Mouse (Mus musculus) Patski (cell line): ENCODE measurements around the gene Pole2. TPM values are rescaled to one million over a fixed set of nuclear protein-coding genes. Genes with fewer than 3 reads are reported as not detected.

Experiments used
- ATAC-seq: fragments of 100-300 bp; one replicate; pipeline ENCODE4 v1.8.0; 2021
- CTCF ChIA-PET: fragments of 350-600 bp; sonication (Branson Sonifier 250); formaldehyde crosslinking; loops from one replicate; lab custom pipeline; 2022; ENCODE audit warnings: inconsistent platforms; lab: Charles Lee
- POLR2A ChIA-PET: fragments of 350-600 bp; sonication (Branson Sonifier 250); formaldehyde crosslinking; loops from one replicate; lab custom pipeline; 2022; ENCODE audit warnings: antibody characterized with exemption, inconsistent platforms; lab: Charles Lee
- DNase-seq: peaks from one replicate; pipeline ENCODE4 v3.0.0-alpha.2; 2011; ENCODE audit warnings: low read depth, low spot score
- H3K27me3 ChIP-seq: fragments of 371-371 bp; one replicate; pipeline ENCODE4 v1.5.1; 2021
- CTCF ChIP-seq: fragments of 100-300 bp; IDR thresholded peaks from one replicate; pipeline ENCODE4 v1.5.1; 2021
- in situ Hi-C: fragments of 300-500 bp; cut with MboI; formaldehyde crosslinking; loops from 3 replicates; pipeline ENCODE4 v1.11.1; 2018; ENCODE audit warnings: low pct_unique_long_range_greater_than_20kb, mixed read lengths
- polyA plus RNA-seq: library from polyadenylated mRNA; unstranded; gene quantifications from one replicate; pipeline ENCODE4 v1.2.3, GENCODE M21; 2021

Pole2 gene
- polyA plus RNA-seq, 1 experiment from 2014 or later = 6.1 TPM

DNA sequence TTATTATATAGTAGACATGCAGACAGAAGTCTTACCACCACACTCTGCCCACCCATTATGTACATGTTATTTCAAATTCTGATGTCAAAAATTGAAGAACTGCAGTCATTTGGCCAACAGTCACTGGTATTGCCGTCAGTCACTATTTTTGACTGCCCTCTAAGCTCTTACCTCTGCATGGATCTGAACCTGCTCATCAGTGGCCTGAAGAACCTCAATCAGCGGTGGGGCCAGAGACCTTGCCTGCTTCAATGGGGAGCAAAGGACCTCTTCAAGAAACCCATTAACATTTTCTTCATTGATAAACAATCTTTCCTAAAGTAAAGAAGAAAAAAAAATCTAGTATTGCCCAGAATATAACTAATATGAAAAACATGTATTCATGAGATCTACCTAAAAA is 35.4 kb downstream of the Pole2 start:
- DNase-seq (no peak), ATAC-seq (no peak)
- no peak for TF ChIP-seq CTCF
- in situ Hi-C loops = no loop called here
- ChIA-PET CTCF (no interaction called here), POLR2A (no interaction called here)
- no peaks in the 10 kb centered on the region for H3K27me3 ChIP-seq

DNA sequence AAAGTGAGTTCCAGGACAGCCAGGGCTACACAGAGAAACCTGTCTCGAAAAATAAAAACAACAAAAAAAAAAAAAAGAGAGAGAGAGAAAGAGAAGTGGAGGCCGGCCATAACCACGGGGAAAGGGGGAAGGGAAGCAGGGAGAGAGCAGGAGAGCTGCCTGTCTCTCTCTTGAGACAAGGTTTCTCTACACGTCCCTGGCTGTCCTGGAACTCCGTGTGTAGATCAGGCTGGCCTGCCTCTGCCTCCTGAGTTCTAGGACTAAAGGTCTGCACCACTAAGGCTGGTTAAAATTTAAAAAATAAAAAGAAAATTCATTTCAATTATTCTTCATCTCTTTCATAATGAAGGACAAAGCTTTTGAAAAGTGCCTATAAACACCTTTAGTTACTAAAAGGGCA is 36.6 kb downstream of the Pole2 start:
- ATAC-seq = no peak
- in situ Hi-C loops = no loop called here
- no peaks in the 10 kb centered on the region for H3K27me3 ChIP-seq
- no peak for TF ChIP-seq CTCF
- no peak for DNase-seq
- ChIA-PET POLR2A (no interaction called here), CTCF (no interaction called here)

DNA sequence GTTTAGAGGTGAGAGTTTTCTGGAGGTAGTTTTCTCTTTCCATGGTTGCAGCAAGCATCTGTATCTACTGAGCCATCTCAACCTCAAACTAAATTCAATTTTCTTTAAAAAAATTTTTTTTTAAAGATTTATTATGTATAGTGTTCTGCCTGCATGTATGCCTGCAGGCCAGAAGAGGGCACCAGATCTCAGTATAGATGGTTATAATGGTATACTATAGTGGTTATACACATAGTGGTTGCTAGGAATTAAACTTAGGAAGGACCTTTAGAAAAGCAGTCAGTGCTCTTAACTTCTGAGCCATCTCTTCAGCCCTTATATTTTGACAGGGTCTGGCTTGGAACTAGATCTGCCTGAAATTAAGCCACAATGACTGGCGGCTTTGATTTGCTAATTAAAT is 37.5 kb downstream of the Pole2 start:
- POLR2A ChIA-PET = no interaction called here
- CTCF ChIA-PET = no interaction called here

DNA sequence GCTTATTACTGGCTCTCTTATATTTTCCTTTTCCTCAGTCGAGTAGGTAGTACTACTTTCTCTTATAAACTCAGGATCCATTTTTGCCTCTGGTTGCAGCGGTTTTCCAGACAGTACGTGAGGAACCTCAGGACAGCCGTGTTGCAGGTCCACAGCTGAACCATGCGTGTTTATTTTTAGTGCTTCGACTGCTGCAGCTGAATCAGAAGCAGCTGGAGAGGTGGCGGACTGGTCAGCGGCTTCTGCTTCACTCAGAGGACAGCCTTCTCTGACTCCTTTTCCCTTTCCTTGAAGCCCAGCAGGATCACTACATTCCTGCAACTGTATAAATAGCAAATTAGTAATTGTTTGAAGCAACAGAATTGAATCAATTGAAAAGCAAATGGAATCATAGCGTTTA is 37.9 kb downstream of the Pole2 start:
- DNase-seq = no peak

More for the DNA sequence above, 37.5 kb downstream of the Pole2 start:
- TF ChIP-seq CTCF = no peak
- ATAC-seq = no peak
- in situ Hi-C loops = no loop called here
- no peaks in the 10 kb centered on the region for H3K27me3 ChIP-seq
- DNase-seq = no peak

DNA sequence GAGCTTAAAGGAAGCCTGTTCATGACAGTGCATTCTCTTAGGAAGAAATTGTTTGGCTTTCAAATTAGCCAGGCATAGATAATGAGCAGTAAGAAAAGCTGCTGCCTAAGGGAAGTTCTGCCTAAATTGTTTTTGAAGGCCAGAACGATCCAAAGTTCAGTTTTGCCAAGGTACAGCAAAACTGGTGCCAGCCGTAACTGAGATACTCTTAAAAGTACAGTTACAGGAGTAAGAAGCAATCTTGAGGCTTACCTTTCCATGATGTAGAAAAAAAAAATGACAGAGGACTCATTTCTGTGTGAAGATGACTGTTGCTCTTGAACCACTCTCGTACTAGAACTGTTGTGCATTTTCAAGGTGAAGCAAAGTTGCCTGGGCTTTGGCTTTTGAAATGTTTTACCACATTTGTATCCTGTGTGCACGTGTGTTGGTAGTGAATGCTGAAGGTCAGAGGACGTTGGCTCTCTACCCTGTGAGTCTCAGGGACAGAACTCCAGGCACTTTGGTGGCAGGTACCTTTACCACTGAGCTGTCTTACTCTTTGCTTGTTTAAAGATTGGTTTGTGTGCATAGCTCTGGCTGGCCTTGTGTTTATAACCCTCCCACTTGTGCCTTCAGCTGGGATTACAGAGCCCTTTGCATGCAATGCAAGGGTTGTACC is 41.1 kb downstream of the Pole2 start:
- TF ChIP-seq CTCF = no peak
- no peaks in the 10 kb centered on the region for H3K27me3 ChIP-seq
- CTCF ChIA-PET = no interaction called here
- in situ Hi-C loops = no loop called here
- POLR2A ChIA-PET = no interaction called here
- DNase-seq = no peak
- no peak for ATAC-seq

More for the DNA sequence above, 37.9 kb downstream of the Pole2 start:
- no peak for ATAC-seq
- ChIA-PET POLR2A (no interaction called here), CTCF (no interaction called here)
- H3K27me3 ChIP-seq = no peaks in the 10 kb centered on the region
- in situ Hi-C loops = no loop called here
- TF ChIP-seq CTCF = no peak

DNA sequence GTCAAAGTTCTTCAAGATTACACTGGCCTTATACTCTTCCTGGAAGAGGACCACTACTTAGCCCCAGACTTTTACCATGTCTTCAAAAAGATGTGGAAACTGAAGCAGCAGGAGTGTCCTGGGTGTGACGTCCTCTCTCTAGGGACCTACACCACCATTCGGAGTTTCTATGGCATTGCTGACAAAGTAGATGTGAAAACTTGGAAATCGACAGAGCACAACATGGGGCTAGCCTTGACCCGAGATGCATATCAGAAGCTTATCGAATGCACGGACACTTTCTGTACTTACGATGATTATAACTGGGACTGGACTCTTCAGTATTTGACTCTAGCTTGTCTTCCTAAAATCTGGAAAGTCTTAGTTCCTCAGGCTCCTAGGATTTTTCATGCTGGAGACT is 42.6 kb downstream of the Pole2 start:
- ChIA-PET POLR2A (interaction anchor here (1.6 kb wide), 1 partner anchor 12 kb away, joined by 6 read pairs; the partner anchor contains the start of gene Gm49383), CTCF (no interaction called here)
- in situ Hi-C loops = no loop called here
- no peak for TF ChIP-seq CTCF
- H3K27me3 ChIP-seq = no peaks in the 10 kb centered on the region
- no peak for DNase-seq
- no peak for ATAC-seq

DNA sequence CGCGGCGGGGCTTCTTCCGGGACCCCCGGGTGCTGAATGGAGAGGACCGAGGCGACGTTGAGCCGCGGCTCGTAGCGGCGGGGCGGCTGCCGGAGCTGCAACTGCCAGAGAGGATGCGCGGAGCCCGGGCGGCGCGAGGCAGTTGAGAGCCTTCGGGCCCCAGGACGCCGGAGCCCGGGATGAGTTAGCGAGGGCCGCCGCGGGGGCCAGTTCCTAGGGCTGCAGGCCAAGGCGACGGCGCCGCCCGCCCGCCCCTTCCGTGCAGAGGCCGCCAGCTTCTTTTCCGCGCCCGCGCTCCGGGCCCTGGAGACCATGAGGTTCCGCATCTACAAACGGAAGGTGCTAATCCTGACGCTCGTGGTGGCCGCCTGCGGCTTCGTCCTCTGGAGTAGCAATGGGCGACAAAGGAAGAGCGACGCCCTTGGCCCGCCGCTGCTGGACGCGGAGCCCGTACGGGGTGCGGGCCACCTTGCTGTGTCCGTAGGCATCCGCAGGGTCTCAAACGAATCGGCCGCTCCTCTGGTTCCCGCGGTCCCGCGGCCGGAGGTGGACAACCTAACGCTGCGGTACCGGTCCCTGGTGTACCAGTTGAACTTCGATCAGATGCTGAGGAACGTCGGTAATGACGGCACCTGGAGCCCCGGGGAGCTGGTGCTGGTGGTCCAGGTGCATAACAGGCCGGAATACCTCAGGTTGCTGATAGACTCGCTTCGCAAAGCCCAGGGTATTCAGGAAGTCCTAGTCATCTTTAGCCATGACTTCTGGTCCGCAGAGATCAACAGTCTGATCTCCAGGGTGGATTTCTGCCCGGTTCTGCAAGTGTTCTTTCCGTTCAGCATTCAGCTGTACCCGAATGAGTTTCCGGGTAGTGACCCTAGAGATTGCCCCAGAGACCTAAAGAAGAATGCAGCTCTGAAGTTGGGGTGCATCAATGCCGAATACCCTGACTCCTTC is 43.4 kb downstream of the Pole2 start:
- peak; percentile 47 for ATAC-seq

DNA sequence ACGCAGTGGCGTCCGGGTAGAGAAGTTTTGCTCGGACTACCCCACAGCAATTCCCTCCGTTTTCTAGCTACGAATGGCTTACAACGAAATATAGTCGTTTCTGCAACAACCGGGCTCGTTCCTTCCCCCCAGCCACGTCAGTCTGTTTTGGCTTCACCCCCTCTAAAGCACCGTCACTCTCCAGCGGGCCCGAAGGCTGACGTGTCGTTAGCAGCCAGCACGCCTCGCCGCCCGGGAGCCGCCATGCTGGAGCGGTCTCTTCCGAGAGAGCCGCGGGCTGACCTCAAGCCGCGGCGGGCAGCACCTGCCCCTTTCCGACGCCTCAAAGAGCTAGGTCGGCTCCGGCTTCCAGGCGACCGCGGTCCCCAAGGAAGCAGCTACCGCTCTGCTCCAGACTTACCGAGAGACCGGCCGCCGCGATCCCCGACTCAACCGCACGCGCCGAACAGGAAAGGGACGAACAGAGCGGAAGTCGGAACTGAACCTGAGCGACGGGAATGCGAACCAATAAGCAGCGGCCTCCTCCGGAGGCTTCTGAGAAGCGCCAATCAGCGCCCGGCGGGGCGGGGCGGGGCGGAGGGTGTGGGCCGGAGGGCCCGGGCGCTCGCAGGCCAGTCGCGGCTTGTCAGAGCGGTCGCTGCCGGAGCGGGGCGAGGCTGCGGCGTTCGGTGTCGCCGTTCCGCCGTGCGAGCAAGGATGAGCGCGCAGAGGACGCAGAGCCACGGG is 44.2 kb downstream of the Pole2 start, which contains the start of the genes Rpl36al and Mgat2:
Gene Rpl36al, minus strand, starts transcription at position 501 of the 726 bp plus-strand sequence.
Gene Mgat2, plus strand, starts transcription at position 575 of the 726 bp plus-strand sequence.
- in situ Hi-C loops = no loop called here
- no peak for TF ChIP-seq CTCF
- ATAC-seq (peak; percentile 98), DNase-seq (peak; percentile 89)
- ChIA-PET CTCF (no interaction called here), POLR2A (interaction anchor here (0.6 to 1.6 kb wide), 4 partner anchors 8 to 511 kb away, joined by 3 to 6 read pairs (median 4); partner anchors contain the start of gene Gm49383)
- no peaks in the 10 kb centered on the region for H3K27me3 ChIP-seq

More for the DNA sequence above, 43.4 kb downstream of the Pole2 start:
- in situ Hi-C loops = no loop called here
- CTCF ChIA-PET = no interaction called here
- no peak for TF ChIP-seq CTCF
- no peaks in the 10 kb centered on the region for H3K27me3 ChIP-seq
- POLR2A ChIA-PET = interaction anchor here (0.6 to 1.6 kb wide), 4 partner anchors 9 to 512 kb away, joined by 3 to 6 read pairs (median 4); partner anchors contain the start of gene Gm49383
- DNase-seq = no peak

DNA sequence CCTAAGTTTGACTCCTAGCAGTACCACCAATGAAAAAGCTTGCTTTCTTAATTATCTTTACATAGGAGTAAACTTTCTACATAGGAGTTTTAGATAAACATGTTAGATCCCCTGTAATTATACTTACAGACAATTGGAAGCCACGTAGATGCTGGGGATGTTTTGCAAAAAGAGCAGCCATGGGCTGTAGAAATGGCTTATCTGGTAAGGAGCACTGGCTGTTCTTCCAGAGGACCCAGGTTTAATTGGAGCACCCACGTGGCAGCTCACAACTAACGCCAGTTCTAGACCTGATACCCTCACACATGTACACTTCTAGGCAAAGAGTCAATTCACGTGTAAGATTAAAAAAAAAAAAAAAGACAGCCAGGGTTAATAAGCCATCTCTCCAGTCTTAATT is 46.2 kb downstream of the Pole2 start:
- ChIA-PET CTCF (no interaction called here), POLR2A (no interaction called here)
- no peaks in the 10 kb centered on the region for H3K27me3 ChIP-seq
- in situ Hi-C loops = no loop called here
- TF ChIP-seq CTCF = no peak
- ATAC-seq = no peak
- no peak for DNase-seq

DNA sequence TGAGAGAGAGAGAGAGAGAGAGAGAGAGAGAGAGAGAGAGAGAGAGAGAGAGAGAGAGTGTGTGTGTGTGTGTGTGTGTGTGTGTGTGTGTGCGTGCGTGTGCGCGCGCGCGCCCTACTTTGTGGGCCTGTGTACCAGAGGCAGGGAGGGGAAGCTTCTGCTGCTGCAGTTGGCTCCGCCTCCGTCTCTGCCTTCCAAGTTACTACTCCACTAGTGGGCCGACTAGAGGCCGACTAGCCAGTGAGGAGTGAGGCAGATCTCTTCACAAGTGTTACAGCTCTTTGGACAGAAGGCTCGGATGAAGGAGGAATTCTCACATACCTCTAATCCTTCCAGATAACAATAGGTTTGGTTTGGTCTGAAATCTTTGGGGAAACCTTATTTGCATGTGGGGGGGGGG is 48.6 kb downstream of the Pole2 start:
- CTCF ChIA-PET = no interaction called here
- in situ Hi-C loops = no loop called here
- TF ChIP-seq CTCF = no peak
- H3K27me3 ChIP-seq = no peaks in the 10 kb centered on the region
- POLR2A ChIA-PET = no interaction called here
- ATAC-seq (no peak), DNase-seq (no peak)
